Mouse (Mus musculus) frontal cortex, adult (tissue): ENCODE measurements around the gene Sit1.
A peak's percentile ranks its signal among the peaks of the same experiment; 100 is the strongest.
"Not testable (repeated sequence)": the region's sequence is repeated elsewhere in the genome, so short reads cannot be mapped to it uniquely, and the experiment has no call there.

Experiments
- ATAC-seq: cut with Nextera tagmentation; 2 replicates; pipeline ENCODE4 v1.9.2; 2017; ENCODE audit warnings: mild to moderate bottlenecking, moderate library complexity, mixed read lengths; ENCODE audit not compliant: low TSS enrichment

Sit1 gene

DNA sequence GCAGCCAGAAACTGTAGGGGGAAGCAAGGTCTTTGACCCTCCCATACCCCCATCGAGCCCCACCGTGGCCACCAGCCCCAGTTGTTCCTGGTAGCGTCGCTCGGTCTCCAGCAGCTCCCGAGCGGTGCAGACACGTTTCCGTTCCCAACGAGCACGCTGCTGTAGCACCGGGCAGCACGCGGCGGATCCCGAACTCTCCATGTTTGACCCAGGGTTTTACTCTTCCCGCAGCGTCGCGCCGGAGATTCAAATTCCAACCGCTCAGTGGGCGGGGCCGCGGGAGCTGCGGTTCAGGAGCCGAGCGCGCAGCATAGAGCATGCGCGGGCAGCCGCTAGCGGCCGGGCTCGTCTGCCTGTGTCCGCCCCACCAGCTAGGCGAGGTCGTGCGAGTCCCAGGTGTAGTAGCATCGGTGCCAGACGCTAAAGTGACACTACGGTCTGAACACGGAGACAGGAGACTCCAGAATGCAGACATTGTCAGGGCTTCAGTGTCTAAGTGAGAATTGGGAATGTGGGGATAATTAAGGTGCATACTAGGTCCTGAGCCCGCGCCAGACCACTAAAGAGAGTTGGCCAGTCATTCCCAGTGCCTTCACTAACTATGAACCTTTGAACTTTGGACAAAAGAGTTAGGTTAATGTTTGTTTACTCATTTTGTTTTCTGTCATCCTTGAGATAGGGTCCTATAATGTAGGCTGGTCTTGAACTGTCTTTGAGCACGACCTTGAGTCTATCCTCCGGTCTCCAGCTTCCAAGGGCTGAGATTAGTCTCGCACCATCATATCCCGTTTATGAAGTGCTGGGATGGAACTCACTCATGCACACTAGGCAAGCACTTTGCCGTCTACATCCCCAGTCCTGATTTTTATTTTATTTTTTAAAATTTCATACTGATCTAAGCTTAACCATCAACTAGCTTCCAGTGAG is 16.1 kb upstream of the Sit1 start, which contains the start of gene Arhgef39:
Arhgef39 (minus strand) TSS at position 289 of the 927 bp plus-strand sequence.
- ATAC-seq, result peak; percentile 83

GRCm38 (mm10) chr4:43498983-43499382 is 15.4 kb upstream of the Sit1 start:
- ATAC-seq, result no peak

DNA sequence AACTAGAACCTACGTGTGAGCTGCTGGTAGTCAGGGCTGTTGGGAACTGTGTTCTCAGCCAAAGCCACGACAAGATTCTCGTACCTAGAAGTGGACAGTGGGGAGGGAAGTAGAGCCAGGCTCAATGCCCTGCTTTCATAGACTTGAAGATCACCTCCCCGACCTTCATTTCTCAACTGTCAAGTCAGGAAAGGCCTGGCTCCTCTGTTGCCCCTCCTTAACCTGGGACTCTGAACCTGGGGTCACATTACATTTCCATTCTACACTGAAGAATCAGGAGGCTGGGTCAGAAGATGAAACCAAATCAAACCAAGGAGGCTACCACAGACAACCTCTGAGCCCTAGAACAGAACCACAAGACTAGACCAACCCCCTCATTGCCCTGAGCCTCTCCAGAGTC is 14.4 kb upstream of the Sit1 start:
- ATAC-seq, result no peak

GRCm38 (mm10) chr4:43497405-43497804 is 13.9 kb upstream of the Sit1 start:
- ATAC-seq, result no peak

- no peak for ATAC-seq
These were observed 13.1 kb upstream of the Sit1 start for GRCm38 (mm10) chr4:43496587-43496986.

DNA sequence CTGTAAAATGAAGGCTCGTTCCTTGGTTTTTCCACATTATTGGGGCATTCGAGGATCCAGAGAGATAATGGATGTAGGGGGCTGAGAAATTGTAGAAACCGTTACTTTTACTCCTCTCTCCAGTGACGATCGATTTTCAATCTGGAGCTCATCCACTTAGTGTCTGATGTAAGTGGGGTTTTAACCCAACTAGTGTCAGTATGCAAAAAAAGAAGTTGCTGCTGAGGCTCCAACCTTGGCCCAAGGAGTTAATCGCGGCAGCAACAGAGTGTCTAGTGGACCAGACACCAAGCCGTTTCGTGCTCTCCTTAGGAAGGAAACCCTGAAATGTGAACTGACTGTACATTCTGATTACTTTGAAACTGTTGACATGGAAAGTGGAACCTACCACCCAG is 10.3 kb upstream of the Sit1 start:
- no peak for ATAC-seq

GRCm38 (mm10) chr4:43493186-43493845 is 9.8 kb upstream of the Sit1 start:
- ATAC-seq, result peak; percentile 79

DNA sequence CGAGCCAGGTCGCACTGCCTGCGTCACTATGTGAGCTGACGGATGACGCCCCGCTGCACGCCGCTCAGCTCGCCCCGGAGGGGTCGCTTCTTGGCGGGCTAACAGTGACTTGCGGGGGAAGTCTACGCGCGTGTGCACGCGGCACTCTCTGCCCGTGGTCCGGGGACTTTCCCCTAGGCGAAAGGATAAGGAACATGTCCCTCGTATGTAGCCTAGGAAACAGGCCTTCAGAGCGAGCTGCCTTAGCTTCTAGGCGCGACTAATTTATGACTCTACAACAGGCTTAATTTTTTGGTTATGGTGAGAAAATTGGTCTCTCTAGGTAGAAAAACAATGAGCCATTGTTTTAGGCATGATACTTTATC is 9.3 kb upstream of the Sit1 start, which contains the start of gene Ccdc107:
Ccdc107 (plus strand) TSS at position 80 of the 365 bp plus-strand sequence.
- peak; percentile 97 for ATAC-seq

DNA sequence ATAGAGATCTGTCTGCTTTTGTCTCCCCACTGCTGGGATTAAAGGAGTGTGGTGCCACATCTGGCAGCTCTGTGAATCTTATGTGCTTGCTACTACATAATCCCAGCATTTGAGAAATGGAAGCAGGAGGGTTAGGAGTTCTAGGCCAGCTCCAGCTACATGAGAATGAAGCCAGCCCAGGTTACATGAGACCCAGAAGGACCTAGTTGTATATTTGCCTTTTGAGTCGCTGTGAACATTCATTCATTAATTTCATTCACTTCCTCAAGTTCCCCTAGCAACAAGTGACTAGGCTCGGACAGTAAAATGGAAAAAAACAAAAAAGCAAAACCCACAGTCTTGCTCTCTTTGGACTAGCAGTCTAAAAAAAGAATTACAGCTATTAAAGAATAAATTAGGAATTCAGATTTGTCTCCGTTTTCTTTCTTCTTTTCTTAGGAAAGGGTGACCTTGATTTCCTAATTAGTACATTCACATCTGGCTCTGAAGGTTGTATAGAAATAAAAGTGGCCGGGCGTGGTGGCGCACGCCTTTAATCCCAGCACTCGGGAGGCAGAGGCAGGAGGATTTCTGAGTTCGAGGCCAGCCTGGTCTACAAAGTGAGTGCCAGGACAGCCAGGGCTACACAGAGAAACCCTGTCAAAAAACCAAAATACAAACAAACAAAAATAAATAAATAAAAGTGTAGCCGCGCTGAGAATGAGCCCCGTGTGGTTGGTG is 8.7 kb upstream of the Sit1 start:
- no peak for ATAC-seq

GRCm38 (mm10) chr4:43490801-43491200 is 7.3 kb upstream of the Sit1 start:
- ATAC-seq, result no peak

DNA sequence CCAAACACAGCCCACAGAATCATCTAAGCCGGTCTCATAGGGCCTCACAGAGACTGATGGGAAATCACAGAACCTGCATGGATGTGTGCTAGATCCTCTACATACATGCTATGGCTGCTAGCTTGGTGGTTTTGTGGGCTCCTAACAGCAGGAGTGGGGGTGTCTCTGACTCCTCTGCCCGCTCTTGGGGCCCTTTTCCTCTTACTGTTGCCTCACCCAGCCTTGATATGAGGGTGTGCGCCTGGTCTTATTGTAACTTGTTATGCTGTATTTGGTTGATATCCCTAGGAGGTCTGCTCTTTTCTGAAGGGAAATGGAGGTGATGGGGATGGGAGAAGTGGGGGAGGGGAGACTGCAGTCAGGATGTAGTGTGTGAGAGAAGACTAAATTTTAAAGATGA is 6.1 kb upstream of the Sit1 start:
- ATAC-seq, result no peak

DNA sequence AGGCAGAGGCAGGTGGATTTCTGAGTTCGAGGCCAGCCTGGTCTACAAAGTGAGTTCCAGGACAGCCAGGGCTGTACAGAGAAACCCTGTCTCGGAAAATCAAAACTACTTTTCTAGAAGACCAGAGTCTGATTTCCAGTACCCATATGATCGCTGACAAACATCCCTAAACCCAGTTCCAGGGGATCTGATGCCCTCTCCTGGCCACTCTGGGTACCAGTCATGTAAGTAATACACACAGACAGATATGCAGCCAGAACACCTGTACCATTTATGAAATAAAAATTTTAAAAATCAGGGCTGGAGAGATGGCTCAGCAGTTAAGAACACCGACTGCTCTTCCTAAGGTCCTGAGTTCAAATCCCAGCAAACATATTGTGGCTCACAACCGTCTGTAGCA is 2.1 kb upstream of the Sit1 start:
- ATAC-seq, result not testable (repeated sequence)

GRCm38 (mm10) chr4:43482591-43482990 is 943 bp downstream of the Sit1 start:
- no peak for ATAC-seq

- ATAC-seq, result no peak
These were observed 1.6 kb downstream of the Sit1 start for GRCm38 (mm10) chr4:43481894-43482456.

- no peak for ATAC-seq
These were observed 2.5 kb downstream of the Sit1 start for GRCm38 (mm10) chr4:43480985-43481384.

GRCm38 (mm10) chr4:43478906-43479832 is 4.4 kb downstream of the Sit1 start:
- no peak for ATAC-seq

- no peak for ATAC-seq
These were observed 5.0 kb downstream of the Sit1 start for GRCm38 (mm10) chr4:43478534-43478858.

- peak; percentile 98 for ATAC-seq
These were observed 5.5 kb downstream of the Sit1 start for GRCm38 (mm10) chr4:43477857-43478533.

DNA sequence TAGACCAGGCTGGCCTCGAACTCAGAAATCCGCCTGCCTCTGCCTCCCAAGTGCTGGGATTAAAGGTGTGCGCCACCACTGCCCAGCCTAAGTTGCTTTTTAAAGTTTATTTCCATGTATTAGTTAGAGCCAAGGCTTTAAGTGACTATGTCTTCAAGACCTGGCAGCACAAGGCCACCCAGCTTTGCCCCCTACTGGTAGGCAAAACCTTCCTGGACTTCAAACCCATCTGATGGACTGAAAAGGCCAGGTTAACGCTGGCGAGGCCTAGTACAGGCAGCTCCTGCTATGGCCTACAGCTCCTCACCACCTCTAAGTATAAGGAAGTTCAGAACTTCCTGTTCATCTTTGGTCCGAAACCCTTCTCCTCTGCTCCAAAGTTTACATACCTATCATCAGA is 6.9 kb downstream of the Sit1 start:
- ATAC-seq, result no peak

GRCm38 (mm10) chr4:43473636-43474035 is 9.9 kb downstream of the Sit1 start:
- no peak for ATAC-seq
